Mouse (Mus musculus) urinary bladder, postnatal 4 days (tissue): ENCODE measurements around the gene Myoz1.
"Not testable (repeated sequence)": the region's sequence is repeated elsewhere in the genome, so short reads cannot be mapped to it uniquely, and the experiment has no call there.

ENCODE experiments used
- DNase-seq, 2 experiments: peaks; one replicate each; pipeline ENCODE4 v3.0.0; 2021 to 2022; ENCODE audit warnings: low spot score in 2 of 2

The Myoz1 gene

DNA sequence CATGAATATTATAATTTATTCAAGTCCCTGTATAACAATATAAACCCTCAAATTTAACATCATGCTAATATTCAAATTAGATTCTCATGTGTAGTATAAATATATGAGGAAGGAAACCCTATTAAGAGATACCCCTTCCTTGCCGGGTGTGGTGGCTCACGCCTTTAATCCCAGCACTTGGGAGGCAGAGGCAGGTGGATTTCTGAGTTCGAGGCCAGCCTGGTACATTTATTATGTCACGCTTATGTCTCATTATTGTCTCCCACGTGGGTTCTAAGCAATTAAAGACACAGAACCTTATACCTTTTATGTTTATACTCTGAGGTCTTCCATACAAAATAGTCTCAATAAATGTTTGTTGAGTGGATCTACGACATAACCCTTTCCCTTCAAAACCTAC is 17.6 kb downstream of the Myoz1 start:
- no peak for DNase-seq

- DNase-seq: no peak
Observed at GRCm38 (mm10) chr14:20637818-20638574, 18.3 kb downstream of the Myoz1 start.

GRCm38 (mm10) chr14:20636968-20637367 is 19.4 kb downstream of the Myoz1 start:
- not testable (repeated sequence) for DNase-seq

DNA sequence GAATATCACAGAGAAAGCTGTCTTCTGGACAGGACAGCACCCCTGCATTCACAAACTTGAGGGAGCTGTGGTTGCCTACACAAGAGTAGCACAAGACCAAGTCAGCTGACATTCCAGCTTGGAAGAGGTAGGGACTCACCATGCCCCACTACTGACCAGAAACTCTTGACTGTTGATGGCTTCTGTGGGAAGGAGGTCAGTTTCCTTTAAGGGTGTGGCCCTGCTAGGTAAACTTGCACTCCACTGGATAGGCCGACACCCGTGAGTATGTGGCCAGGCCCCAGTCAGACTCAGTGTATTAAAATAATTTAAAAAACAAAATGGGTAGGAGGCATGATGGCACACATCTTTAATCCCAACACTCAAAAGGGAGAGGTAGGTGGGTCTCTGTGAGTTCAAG is 20.8 kb downstream of the Myoz1 start:
- no peak for DNase-seq

GRCm38 (mm10) chr14:20631253-20631652 is 25.1 kb downstream of the Myoz1 start:
- DNase-seq: no peak

DNA sequence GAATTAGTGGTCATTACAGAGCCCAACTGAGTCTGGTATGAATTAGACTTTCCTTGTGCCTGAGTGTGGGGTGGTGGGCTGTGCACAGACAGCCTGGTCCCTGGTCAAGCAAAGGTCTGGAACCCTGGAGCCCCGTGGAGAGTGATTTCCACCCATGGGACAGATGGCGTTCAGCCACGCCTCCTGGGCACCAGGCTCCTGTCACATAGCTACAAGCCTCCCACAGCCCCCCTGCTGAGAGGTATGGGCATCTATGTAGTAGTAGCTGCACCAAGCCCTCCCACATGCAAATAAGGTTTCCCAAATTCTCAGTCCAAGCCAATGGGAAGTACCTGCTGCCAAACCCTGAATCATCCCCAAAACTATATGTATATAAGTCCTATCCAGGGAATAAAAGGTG is 29.4 kb downstream of the Myoz1 start:
- no peak for DNase-seq

DNA sequence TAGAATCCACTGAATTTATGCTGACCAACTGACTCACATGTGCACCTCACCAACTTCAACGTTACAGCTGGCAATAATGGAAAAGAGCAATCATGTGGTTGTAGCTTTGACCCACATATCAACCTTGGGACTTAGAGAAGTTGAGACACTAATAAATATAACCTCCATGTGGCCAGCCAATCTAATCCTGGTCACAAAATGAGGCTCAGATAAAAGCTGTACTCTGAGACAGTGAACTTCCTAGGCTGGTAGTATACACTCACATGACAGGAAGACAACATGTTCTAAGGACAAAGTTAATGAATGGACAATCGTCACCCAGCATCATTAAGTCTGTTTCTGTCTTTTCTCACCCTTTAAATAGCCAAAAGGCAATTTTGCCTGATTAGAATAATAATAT is 29.9 kb downstream of the Myoz1 start:
- no peak for DNase-seq

DNA sequence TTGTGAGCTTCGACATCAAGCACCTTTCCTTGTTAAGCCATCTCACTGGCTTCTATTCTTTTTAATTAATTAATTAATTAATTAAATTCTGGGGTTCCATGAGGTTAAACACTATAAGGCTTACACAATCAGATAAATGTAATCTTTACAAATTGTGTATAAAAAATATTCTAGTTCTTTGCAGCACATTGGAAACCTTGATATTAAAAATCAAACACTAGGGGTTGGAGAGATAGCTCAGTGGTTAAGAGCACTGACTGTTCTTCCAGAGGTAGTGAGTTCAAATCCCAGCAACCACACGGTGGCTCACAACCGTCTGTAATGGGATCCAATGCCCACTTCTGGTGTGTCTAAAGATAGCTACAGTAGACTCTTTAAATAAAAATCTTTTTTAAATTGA is 33.4 kb downstream of the Myoz1 start:
- DNase-seq: no peak

- no peak for DNase-seq
Observed at GRCm38 (mm10) chr14:20622412-20622811, 33.9 kb downstream of the Myoz1 start.

DNA sequence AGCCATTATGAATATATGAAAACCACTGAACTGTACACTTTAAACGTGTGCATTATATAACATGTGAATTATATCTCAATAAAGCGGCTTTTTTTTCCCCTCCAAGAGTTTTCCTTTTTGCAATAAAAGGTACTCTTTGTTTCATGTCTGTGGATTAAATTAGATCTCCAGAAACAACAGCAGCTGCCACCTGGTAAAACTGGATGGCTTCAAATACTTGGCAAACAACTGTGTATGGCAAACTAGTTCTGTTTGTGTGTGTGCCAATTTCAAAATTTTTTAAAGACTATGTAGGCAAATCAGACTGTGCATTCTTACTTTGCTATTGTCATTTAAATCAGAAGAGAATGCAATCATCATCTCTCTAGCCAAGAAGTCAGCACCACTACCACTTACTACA is 34.4 kb downstream of the Myoz1 start:
- DNase-seq: no peak

GRCm38 (mm10) chr14:20619131-20619530 is 37.2 kb downstream of the Myoz1 start:
- DNase-seq: no peak

GRCm38 (mm10) chr14:20618211-20618610 is 38.1 kb downstream of the Myoz1 start:
- DNase-seq: no peak

DNA sequence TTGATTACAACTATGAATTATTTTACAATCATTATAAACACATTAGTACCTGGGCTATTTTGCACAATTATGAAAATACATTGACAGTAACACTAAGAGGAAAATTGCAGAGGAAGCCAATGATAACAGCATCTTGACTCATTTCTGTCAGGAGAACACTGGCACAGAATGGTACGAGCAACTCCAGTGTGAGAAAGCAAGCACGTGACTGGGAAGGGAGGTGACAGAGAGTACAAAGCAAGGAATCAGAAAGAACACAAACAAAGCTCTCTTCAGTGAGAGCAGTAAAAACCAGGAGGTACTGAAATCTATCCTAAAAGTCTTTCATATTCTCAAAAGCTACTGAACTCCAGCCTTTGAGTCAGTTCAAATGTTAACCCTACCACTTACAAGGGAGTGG is 39.9 kb downstream of the Myoz1 start:
- DNase-seq: no peak

DNA sequence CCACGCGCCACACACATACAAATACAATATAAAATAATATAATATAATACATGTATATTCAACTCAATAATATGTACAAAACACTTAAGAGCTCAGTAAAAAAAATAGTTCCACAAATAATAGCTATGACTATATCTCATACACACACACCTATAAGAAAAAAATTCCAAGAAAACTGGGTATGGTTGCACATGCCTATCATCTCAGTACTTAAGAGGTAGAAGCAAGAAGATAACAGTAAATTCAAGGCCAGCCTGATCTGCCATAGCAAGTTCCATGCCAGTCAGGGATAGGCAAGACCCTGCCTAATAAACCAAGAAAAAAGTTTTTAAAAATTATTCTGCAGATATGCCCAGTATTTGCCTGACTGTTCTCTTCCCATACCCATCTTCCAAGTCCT is 41.3 kb downstream of the Myoz1 start:
- DNase-seq: no peak

DNA sequence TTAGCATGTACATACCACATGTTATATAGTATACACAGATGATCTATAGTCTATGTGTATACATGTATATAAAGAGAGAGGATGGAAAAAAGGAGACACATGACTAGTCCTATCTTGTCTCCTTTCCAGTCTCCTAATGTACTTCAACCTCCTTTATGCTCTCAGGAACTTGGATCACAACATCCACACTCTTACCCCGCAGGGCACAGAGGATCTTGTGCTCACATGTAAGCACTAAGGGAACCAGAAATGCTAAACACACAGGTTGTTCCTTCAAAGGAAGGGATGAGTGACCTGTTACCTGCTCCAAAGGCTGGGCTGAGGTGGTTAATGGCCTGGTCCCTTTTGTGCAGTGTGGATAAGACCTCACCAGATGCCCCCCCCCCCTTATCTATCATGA is 43.5 kb downstream of the Myoz1 start:
- DNase-seq: no peak

DNA sequence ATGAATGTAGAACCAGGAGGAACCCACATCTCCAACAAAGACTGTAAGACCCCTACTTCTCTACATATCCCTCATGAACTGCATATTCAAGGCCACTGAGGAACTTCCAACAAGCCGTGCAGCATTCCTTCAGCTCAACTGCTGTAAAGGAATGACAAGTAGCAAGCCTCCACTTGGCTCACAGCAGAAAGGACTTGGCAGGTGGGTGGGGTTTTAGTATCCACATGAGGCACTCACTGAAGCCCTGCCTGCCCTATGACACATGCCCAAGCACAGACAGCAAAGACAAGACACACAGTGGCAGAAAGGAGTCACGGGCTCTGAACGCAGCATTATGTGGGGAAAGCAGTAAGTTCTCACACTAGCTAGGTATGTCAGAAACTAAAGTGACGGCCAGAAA is 46.2 kb downstream of the Myoz1 start:
- DNase-seq: peak in 1 of 2 experiments; percentile 25

- DNase-seq: no peak
Observed at GRCm38 (mm10) chr14:20609519-20609918, 46.8 kb downstream of the Myoz1 start.

- no peak for DNase-seq
Observed at GRCm38 (mm10) chr14:20607396-20608126, 48.8 kb downstream of the Myoz1 start.

GRCm38 (mm10) chr14:20601287-20601686 is 55.1 kb downstream of the Myoz1 start:
- DNase-seq: no peak

DNA sequence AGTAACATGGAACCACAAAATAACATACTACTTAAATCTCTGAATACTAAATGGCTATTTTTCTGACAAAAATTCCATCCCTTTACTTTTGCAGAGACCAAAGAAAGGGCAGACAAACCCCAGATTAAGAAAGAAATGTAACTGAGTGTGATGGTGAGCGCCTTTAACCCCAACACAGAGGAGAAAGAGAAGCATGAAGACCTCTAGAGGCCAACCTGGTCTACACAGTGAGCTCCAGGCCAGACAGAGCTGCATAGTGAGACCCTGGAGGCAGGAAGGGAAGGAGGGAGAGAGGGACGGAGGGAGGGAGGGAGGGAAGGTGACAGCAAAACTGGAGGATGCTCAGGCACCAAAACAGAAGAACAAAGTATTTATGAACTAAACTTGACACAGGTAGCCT is 56.1 kb downstream of the Myoz1 start:
- no peak for DNase-seq

- no peak for DNase-seq
Observed at GRCm38 (mm10) chr14:20599542-20599941, 56.8 kb downstream of the Myoz1 start.
